Mouse (Mus musculus) limb, embryonic 10.5 days (tissue): ENCODE measurements around the gene Rftn1. TPM values are rescaled to one million over a fixed set of nuclear protein-coding genes. Genes with fewer than 3 reads are reported as not detected.

Experiments
- DNase-seq: peaks from one replicate; pipeline ENCODE4 v3.0.0-alpha.2; 2017; ENCODE audit warnings: low spot score
- H3K27ac ChIP-seq: fragments of 300-500 bp; sonication (generic); 2 replicates; pipeline ENCODE4 v1.5.1; 2016; ENCODE audit warnings: mild to moderate bottlenecking
- H3K27me3 ChIP-seq: fragments of 300-500 bp; sonication (generic); 2 replicates; pipeline ENCODE4 v1.6.1; 2016; ENCODE audit warnings: low read depth, mild to moderate bottlenecking; ENCODE audit not compliant: poor library complexity, severe bottlenecking
- H3K36me3 ChIP-seq: fragments of 300-500 bp; sonication (generic); 2 replicates; pipeline ENCODE4 v1.6.1; 2016; ENCODE audit warnings: mild to moderate bottlenecking, moderate library complexity
- H3K4me1 ChIP-seq: fragments of 300-500 bp; sonication (generic); 2 replicates; pipeline ENCODE4 v1.6.1; 2016
- H3K4me3 ChIP-seq: fragments of 300-500 bp; sonication (generic); 2 replicates; pipeline ENCODE4 v1.5.1; 2016; ENCODE audit warnings: mild to moderate bottlenecking, moderate library complexity
- H3K9me3 ChIP-seq: fragments of 300-500 bp; sonication (generic); replicated peaks from 2 replicates; pipeline ENCODE4 v1.6.1; 2016; ENCODE audit warnings: mild to moderate bottlenecking
- WGBS: fragments of 180-500 bp; shearing (Covaris S2); methylation state at CpG from one replicate; pipeline ENCODE4 v1.1.7; 2016; 5-methylcytosine and 5-hydroxymethylcytosine counted together
- polyA plus RNA-seq: library from polyadenylated mRNA; unstranded; fragments of >200 nt; fragmentation: Nextera tagmentation; extraction: Ambion mirVana; gene quantifications from 2 replicates; pipeline ENCODE4 v1.2.1, GENCODE M21; 2016

Gene Rftn1
- polyA plus RNA-seq, 1 experiment from 2014 or later, result 7.2 TPM

DNA sequence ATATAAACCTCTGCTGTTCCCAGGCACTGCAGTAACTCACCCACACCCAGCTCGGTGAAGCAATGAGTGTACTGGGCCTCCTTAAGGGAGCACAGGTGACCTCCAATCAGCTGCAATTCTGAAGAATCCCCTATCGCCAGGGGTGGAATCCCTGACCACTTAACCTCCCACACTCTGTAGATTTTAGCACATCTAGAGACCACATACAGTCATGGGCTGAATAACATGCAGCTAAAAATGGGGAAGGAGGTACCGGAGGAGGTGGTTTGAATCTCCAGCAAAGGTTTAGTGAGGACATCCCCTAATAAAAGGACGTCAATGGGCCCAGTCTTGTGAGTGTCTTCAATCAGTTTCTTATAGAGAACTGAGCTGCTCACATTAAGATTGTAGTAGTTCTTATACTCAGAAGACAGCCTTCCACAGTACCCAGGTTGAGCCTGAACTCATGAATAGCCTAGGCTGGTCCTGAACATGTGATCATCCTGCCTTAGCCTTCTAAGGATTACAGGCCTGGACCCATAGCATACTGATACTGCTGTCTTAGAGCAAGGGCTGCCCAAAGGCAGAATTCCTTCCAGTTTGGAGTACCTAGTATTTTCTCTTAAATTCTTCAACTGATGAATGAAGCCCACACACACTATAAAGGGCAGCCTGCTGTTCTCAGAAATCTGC, 9.4 kb downstream of the Rftn1 start:
- Histone ChIP-seq H3K4me1 (no peaks in the 10 kb centered on the region), H3K27me3 (no peaks in the 10 kb centered on the region), H3K9me3 (no peaks in the 10 kb centered on the region), H3K36me3 (no peaks in the 10 kb centered on the region), H3K27ac (no peak overlapping the region), H3K4me3 (no peak overlapping the region)
- WGBS, result 85% methylated on average over 4 of the region's 4 CpGs
- DNase-seq, result no peak

DNA sequence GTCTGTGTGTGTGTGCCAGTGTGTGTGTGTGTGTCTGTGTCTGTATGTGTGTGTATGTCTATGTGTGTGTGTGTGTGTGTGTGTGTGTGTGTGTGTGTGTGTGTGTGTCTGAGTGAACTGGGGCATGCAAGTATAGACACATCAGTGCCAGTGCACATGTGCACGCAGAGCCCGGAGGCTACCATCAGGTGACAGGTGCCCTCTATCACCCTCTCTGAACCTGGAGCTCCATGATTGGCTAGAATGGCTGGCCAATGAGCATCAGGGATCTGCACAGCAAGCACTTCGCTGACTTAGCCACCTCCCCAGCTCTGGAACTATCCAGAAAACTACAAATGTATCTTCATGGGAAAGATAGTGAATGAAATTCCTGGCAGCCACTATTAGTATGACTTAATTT, 16.7 kb downstream of the Rftn1 start:
- H3K4me3 ChIP-seq, result no peak overlapping the region
- DNase-seq, result no peak
- no peaks in the 10 kb centered on the region for H3K9me3 ChIP-seq
- no peaks in the 10 kb centered on the region for H3K27me3 ChIP-seq
- no peak overlapping the region for H3K27ac ChIP-seq
- H3K36me3 ChIP-seq, result no peaks in the 10 kb centered on the region
- peaks cover 19% of the 10 kb centered on the region for H3K4me1 ChIP-seq
- WGBS, result 92% methylated on average over 3 of the region's 3 CpGs

DNA sequence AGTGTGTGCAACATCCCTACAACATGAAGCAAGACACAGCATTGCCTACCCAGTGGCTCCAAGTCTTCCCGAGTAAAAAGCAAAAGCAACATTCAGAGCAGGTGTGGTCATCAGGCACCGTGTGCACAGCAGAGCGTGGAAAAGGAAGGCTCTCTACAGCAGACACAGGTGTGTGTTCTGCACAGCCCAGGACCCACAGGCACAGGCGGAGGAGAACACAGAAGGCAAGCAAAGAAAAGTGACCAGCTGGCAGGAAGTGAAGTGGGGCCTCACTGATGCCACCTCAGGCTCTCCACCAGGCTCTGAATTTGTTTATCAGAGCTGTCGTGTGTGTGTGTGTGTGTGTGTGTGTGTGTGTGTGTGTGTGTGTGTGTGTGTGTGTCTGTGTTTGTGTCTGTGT, 17.1 kb downstream of the Rftn1 start:
- no peaks in the 10 kb centered on the region for H3K27me3 ChIP-seq
- H3K4me3 ChIP-seq, result no peak overlapping the region
- no peak overlapping the region for H3K27ac ChIP-seq
- 93% methylated on average over 5 of the region's 5 CpGs for WGBS
- peaks cover 19% of the 10 kb centered on the region for H3K4me1 ChIP-seq
- no peaks in the 10 kb centered on the region for H3K36me3 ChIP-seq
- H3K9me3 ChIP-seq, result no peaks in the 10 kb centered on the region
- DNase-seq, result no peak

DNA sequence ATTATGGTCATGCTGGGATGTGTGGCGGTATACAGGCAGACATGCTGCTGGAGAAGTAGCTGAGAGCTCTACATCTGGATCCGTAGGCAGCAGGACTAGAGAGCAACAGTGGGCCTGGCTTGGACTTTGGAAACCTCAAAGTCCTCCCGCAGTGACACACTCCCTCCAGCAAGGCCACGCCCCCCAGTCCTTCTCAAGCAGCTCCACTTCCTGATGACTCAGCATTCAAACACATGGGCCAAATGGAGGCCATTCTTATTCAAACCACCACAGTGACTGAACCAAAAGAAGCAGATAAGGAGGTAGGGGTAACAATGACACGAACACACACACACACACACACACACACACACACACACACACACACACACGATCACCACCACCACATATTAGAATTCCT, 17.7 kb downstream of the Rftn1 start:
- peaks cover 19% of the 10 kb centered on the region for H3K4me1 ChIP-seq
- H3K9me3 ChIP-seq, result no peaks in the 10 kb centered on the region
- no peak overlapping the region for H3K4me3 ChIP-seq
- H3K27ac ChIP-seq, result no peak overlapping the region
- WGBS, result 95% methylated on average over 6 of the region's 6 CpGs
- H3K27me3 ChIP-seq, result no peaks in the 10 kb centered on the region
- no peak for DNase-seq
- no peaks in the 10 kb centered on the region for H3K36me3 ChIP-seq

DNA sequence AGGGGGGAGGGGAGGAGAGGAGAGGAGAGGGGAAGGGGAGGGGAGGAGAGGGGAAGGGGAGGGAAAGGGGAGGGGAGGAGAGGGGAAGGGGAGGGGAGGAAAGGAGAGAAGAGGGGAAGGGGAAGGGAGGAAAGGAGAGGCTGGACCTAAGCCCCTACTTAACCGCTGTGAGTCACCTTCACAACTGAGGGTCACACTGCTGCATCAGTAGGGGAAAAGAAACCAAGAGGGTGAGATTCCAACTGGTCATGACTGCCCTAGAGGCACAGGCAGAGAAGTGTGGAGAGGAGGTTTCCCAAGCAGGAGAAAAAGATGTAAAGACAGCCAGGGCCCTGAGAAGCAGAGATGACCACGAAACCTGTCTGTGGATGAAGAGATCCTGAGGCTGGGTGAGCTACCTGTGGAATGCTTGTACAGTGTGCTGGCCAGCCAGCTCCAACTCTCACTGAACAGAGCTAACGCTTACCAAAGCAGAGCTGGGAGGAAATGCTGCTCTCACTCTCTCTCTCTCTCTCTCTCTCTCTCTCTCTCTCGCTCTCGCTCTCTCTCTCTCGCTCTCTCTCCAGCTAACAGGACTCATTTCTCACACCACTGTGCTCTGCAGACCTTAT, 19.4 kb downstream of the Rftn1 start:
- no peaks in the 10 kb centered on the region for H3K9me3 ChIP-seq
- H3K27me3 ChIP-seq, result no peaks in the 10 kb centered on the region
- no peak overlapping the region for H3K4me3 ChIP-seq
- no peaks in the 10 kb centered on the region for H3K36me3 ChIP-seq
- no peak for DNase-seq
- peak overlapping the region; percentile 50; the same call in 1 of the 2 replicates for H3K27ac ChIP-seq
- 59% methylated on average over 6 of the region's 6 CpGs for WGBS
- H3K4me1 ChIP-seq, result peaks cover 19% of the 10 kb centered on the region

DNA sequence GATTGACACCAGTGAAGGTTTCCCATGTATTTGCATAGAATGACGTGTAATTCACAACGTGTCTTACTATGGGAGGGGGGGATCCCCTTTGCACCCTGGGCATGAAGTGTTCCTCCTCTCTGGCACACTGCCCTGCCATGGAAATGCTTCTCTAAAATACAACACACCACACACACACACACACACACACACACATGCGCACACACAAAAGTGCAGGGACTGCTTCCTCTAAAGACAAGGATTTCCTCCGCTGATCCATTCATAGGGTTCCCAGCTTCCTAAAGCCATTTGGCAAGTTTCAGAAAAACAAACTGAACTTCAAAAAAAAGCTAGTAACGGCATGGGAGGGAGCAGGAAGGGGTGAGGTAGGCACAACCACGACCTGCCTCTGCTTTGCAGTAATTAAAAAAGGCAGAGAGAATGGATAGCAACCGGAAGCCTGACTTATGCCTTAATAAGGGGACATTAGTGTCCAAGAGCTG, 20.5 kb downstream of the Rftn1 start:
- Histone ChIP-seq H3K9me3 (no peaks in the 10 kb centered on the region), H3K4me1 (peaks cover 19% of the 10 kb centered on the region), H3K27ac (no peak overlapping the region), H3K36me3 (no peaks in the 10 kb centered on the region), H3K27me3 (no peaks in the 10 kb centered on the region), H3K4me3 (no peak overlapping the region)
- WGBS, result 56% methylated on average over 7 of the region's 7 CpGs
- DNase-seq, result no peak

DNA sequence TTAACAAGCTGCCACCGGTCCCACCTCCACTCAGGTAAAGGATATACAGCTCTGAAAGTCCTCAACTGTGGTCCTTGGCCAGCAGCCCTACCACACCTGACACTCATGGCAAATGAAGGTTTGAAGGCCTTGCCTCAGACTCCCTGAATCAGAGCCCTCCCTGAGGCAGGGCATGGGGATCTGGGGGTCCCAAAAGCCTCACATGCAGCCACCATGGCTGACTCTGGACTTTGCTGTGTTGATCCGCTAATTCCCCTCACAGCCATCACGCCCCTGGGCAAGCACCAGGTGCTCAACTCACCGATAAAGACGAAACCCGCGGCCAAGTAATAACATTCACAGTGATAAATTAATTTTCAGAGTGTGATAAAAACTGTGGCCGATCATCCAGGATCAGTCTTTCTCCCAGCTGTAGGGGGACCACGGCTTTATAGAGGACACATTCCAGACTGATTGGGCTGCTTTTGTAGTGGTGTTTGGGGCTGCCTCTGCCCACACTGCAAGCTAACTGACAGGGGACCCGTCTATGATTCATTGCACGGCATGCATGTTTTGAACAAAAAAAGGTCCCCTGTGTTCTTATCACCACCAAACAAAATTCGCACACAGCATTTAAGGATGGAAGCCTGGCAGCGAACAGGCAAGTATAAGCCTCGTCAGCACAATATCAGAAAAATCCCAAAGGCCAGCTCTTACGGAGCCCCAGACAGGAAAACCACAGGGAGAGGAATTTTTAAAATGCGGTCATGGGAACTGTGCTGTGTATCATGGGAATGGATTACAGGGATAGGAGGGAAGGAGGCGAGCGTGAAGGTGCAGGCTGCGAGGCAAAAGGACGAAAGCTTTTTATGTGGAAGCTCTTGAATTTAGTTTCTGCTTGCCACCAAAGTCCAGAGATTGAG, 29.3 kb downstream of the Rftn1 start:
- 94% methylated on average over 20 of the region's 20 CpGs for WGBS
- H3K9me3 ChIP-seq, result no peaks in the 10 kb centered on the region
- peaks cover 5% of the 10 kb centered on the region; the same call in 1 of the 2 replicates for H3K36me3 ChIP-seq
- no peak overlapping the region for H3K4me3 ChIP-seq
- no peak for DNase-seq
- H3K27me3 ChIP-seq, result no peaks in the 10 kb centered on the region
- H3K27ac ChIP-seq, result no peak overlapping the region
- no peaks in the 10 kb centered on the region for H3K4me1 ChIP-seq

DNA sequence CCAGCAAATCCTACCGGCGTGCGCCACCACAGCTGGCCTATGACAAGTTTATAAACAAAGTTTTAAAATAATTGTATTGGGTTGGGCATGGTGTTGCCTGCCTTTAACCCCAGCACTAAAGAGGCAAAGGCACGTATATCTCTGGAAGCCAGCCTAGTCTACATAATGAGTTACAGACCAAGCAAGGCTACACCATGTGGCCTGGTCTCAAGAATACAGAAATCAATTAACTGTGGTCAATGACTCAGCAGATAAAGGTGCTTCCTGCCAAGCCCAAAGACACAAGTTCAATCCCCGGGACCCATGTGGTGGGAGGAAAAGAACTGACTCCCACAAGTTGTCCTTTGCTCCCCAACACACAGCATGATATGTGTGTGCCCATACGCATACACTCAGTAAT, 30.1 kb downstream of the Rftn1 start:
- peaks cover 5% of the 10 kb centered on the region; the same call in 1 of the 2 replicates for H3K36me3 ChIP-seq
- H3K27me3 ChIP-seq, result no peaks in the 10 kb centered on the region
- H3K9me3 ChIP-seq, result no peaks in the 10 kb centered on the region
- no peak for DNase-seq
- H3K4me3 ChIP-seq, result no peak overlapping the region
- H3K27ac ChIP-seq, result no peak overlapping the region
- 90% methylated on average over 6 of the region's 6 CpGs for WGBS
- no peaks in the 10 kb centered on the region for H3K4me1 ChIP-seq

DNA sequence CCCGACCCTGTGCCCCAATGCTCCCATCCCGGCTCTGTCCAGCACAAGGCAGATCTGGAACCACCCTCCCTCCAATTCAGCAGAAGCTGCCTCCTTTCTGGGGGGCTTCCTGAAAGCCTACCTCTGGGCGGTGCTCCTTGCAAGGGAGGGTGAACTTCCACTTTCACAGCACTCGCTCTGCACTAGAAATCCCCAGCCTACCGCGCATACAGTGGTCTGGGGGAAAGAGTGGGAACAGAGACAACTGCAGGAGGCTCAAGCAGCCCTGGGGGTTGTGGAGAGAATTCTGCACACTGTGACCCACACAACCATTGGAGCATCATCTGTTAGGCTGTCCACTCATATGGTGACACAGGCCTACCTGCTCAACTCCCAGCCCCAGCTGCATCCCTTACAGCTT, 30.7 kb downstream of the Rftn1 start:
- Histone ChIP-seq H3K27me3 (no peaks in the 10 kb centered on the region), H3K27ac (no peak overlapping the region), H3K9me3 (no peaks in the 10 kb centered on the region), H3K36me3 (peaks cover 5% of the 10 kb centered on the region; the same call in 1 of the 2 replicates), H3K4me3 (no peak overlapping the region), H3K4me1 (no peaks in the 10 kb centered on the region)
- no peak for DNase-seq
- 92% methylated on average over 6 of the region's 6 CpGs for WGBS

DNA sequence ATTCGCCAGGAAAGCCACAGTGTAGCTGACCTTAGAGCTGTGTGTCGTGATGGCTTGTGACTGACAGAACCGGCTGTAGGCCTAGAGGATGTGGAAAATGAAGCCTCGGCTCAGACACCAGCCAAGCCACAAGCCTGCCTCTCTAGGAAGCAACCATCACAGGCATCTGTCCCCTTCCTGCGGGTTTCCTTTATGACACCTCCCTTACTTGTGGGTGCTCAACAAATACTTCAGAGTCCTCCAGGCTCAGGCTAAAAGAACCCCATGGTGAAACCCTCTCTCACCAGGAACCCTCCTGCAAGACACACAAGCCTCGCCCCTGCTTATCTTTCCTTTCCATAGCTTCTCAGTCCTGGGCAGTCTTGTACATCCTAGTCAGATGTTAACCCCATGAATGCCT, 31.9 kb downstream of the Rftn1 start:
- Histone ChIP-seq H3K9me3 (no peaks in the 10 kb centered on the region), H3K36me3 (no peaks in the 10 kb centered on the region), H3K27me3 (no peaks in the 10 kb centered on the region), H3K4me1 (no peaks in the 10 kb centered on the region), H3K27ac (no peak overlapping the region), H3K4me3 (no peak overlapping the region)
- no peak for DNase-seq
- WGBS, result 88% methylated on average over 6 of the region's 6 CpGs

DNA sequence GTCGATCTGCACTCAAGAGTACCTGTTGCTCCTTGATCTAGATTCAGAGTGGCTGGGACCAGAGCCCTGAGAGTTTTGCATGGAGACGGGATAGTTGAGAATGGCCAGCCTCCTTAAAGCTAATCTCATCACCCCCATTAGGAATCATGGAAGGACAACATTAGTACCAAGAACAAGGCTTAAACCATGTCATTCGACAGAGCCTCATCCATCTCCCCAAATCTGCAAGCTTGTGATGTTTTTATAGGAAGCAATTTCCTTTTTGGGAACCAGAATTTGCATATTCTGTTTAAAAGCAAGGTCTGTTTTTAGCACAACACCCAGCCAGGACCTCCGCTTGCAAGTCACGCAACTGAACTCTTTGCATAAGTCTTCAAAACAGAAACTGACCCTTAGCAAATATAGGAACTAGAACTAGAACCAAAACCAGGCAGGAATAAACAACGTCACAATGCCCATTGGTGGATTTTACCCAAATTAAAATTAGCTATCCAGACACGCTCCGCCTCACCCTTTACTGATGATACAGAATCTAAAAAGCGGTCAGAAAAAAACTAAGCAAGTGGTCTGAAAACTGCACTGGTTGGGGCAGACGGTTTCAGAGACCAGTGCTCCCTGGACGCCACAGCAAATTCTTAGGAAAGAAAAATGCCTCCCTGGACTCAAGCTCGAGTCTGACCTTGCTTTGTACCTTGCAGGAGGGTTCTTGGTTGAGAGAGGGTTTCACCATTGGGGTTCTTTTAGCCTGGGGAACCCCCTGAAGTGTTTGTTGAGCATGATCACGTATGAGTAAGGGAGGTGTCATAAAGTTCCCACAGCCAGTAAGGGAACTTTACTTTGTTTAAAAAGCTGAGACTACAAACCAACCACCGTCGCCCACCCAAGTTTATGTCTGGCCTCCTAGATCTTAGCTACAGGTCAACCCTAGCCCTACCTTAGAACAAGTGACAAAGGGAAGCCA, 33.0 kb downstream of the Rftn1 start:
- no peak overlapping the region for H3K27ac ChIP-seq
- no peaks in the 10 kb centered on the region for H3K36me3 ChIP-seq
- H3K9me3 ChIP-seq, result no peaks in the 10 kb centered on the region
- no peak for DNase-seq
- WGBS, result 90% methylated on average over 15 of the region's 15 CpGs
- no peak overlapping the region for H3K4me3 ChIP-seq
- no peaks in the 10 kb centered on the region for H3K27me3 ChIP-seq
- H3K4me1 ChIP-seq, result no peaks in the 10 kb centered on the region

DNA sequence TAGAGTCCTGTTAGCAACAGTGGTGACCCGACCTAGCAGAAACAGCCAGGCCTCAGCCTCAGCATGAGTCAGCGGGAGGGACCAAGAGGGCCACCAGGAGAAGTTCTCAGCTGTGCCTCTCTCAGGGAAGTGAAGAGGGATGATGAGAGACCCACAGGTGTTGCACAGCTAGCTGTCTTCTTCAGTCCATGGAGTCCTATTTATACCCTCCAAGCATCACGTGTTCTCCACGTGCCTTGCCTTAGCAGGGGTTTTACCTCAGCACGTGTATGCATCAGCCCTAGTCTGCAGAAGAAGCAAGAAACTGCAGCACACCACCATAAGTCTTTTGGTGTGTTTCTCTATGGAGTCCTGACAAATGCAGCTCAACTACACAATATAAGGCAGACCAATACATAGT, 38.4 kb downstream of the Rftn1 start:
- Histone ChIP-seq H3K9me3 (no peaks in the 10 kb centered on the region), H3K4me3 (no peak overlapping the region), H3K27ac (no peak overlapping the region), H3K27me3 (no peaks in the 10 kb centered on the region), H3K36me3 (no peaks in the 10 kb centered on the region), H3K4me1 (peaks cover 12% of the 10 kb centered on the region; the same call in 1 of the 2 replicates)
- WGBS, result 89% methylated on average over 5 of the region's 5 CpGs
- DNase-seq, result no peak
